Mouse (Mus musculus) B cell, adult (primary cell): ENCODE measurements around the gene Vmn2r112. TPM values are rescaled to one million over a fixed set of nuclear protein-coding genes. Genes with fewer than 3 reads are reported as not detected.

Experiments
- total RNA-seq: library from RNA; stranded (reverse); gene quantifications from 4 replicates; pipeline ENCODE4 v1.2.4, GENCODE M21; 2023; ENCODE audit not compliant: inconsistent age

Gene Vmn2r112
- total RNA-seq: not detected in 4 replicates

DNA sequence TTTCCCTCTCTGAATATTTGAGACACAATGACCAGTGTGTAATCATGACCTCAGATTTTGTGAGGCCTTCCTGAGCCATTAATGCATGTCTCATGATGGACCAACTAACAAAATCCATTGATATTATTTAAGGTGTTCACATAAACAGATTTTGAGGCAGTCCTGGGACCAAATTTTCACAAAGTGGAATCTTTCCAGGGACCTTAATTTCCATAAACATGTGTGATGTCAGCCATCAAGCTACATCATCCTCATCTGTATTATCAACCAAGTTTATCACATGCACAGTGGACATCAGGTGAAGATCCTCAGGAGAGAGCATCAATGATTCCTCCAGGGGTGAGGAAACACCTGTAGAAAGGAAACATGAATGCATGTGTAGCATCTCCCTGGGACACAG is at the start of gene Vmn2r112:
Gene Vmn2r112, plus strand, starts transcription at position 301 of the 400 bp plus-strand sequence.

DNA sequence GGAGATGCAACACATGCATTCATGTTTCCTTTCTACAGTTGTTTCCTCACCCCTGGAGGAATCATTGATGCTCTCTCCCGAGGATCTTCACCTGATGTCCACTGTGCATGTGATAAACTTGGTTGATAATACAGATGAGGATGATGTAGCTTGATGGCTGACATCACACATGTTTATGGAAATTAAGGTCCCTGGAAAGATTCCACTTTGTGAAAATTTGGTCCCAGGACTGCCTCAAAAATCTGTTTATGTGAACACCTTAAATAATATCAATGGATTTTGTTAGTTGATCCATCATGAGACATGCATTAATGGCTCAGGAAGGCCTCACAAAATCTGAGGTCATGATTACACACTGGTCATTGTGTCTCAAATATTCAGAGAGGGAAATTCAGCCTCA is 27.4 kb upstream of the Vmn2r112 start, which contains the start of gene Vmn2r111:
Gene Vmn2r111, minus strand, starts transcription at position 101 of the 400 bp plus-strand sequence.

Other genes starting within 250 kb of the Vmn2r112 start
- 13.0 to 15.6 TPM (median 14.3 TPM) in 4 replicates for gene Zfp944, start 239.6 kb upstream of the Vmn2r112 start, total RNA-seq
- 18.5 to 24.2 TPM (median 20.4 TPM) in 4 replicates for gene Zfp758, start 239.5 kb upstream of the Vmn2r112 start, total RNA-seq
- 4.2 to 7.0 TPM (median 5.5 TPM) in 4 replicates for gene Zfp946, start 176.7 kb upstream of the Vmn2r112 start, total RNA-seq
- not detected in 4 replicates for gene Vmn2r111, start 27.5 kb upstream of the Vmn2r112 start, total RNA-seq